Mouse (Mus musculus): ENCODE measurements around the gene Wdr18.

DNA sequence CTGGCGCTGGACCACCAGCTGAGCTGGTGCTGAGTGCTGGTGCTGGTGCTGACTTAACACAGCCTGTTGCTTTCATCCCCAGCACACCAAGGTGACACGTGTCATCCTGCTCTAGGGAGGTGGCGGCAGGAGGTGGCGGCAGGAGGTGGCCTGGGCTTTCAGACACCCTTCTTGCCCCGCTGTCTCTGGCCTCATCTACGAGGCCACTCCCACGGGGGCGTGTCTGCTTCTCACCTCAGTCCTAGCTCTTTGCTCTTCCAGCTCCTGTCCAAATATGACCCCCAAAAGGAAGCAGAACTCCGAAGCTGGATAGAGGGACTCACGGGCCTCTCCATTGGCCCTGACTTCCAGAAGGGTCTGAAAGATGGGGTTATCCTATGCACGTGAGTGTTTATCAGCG is 31.1 kb downstream of the Wdr18 start:
- TF ChIP-seq CTCF (IDR thresholded peaks at IDR 0.05; ENCODE audit: low read depth) (no peak), EP300 (optimal IDR thresholded peaks at IDR 0.05) (no peak)

Measured in stomach, postnatal 0 days (tissue).